Mouse (Mus musculus) heart, embryonic 16.5 days (tissue): ENCODE results near the gene Il10ra. TPM values are rescaled to one million over a fixed set of nuclear protein-coding genes. Genes with fewer than 3 reads are reported as not detected.

Experiments
- ATAC-seq: fragments of 200-750 bp; cut with Nextera tagmentation; replicated peaks from 2 replicates; pipeline ENCODE4 v1.8.0; 2017; ENCODE audit warnings: moderate number of reproducible peaks; ENCODE audit not compliant: insufficient read depth, low FRiP score; ENCODE audit errors: extremely low read depth
- H3K27ac ChIP-seq: fragments of 300-500 bp; sonication (generic); 2 replicates; pipeline ENCODE4 v1.5.1; 2014; ENCODE audit warnings: mild to moderate bottlenecking, low read length, control low read depth, moderate library complexity
- H3K27me3 ChIP-seq: fragments of 300-500 bp; sonication (generic); 2 replicates; pipeline ENCODE4 v1.6.1; 2014; ENCODE audit warnings: low read length, mixed read lengths; ENCODE audit not compliant: control insufficient read depth, insufficient read depth
- H3K36me3 ChIP-seq: fragments of 300-500 bp; sonication (generic); 2 replicates; pipeline ENCODE4 v1.6.1; 2014; ENCODE audit not compliant: control insufficient read depth, insufficient read depth
- H3K4me1 ChIP-seq: fragments of 300-500 bp; sonication (generic); 2 replicates; pipeline ENCODE4 v1.6.1; 2014; ENCODE audit warnings: low read length, mixed read lengths; ENCODE audit not compliant: control insufficient read depth, insufficient read depth
- H3K4me2 ChIP-seq: fragments of 300-500 bp; sonication (generic); 2 replicates; pipeline ENCODE4 v1.6.1; 2014; ENCODE audit warnings: low read depth, mild to moderate bottlenecking, control low read depth, low read length
- H3K4me3 ChIP-seq: fragments of 300-500 bp; sonication (generic); 2 replicates; pipeline ENCODE4 v1.5.1; 2014; ENCODE audit warnings: mild to moderate bottlenecking, control low read depth, low read length
- H3K9ac ChIP-seq: fragments of 300-500 bp; sonication (generic); 2 replicates; pipeline ENCODE4 v1.6.1; 2014; ENCODE audit warnings: low read length, control low read depth
- H3K9me3 ChIP-seq: fragments of 300-500 bp; sonication (generic); replicated peaks from 2 replicates; pipeline ENCODE4 v1.6.1; 2016; ENCODE audit warnings: low read length; ENCODE audit not compliant: control insufficient read depth
- WGBS: fragments of 180-500 bp; shearing (Covaris S2); extraction: QIAGEN DNeasy Blood & Tissue Kit; methylation state at CpG from one replicate; pipeline ENCODE4 v1.1.7; 2014; 5-methylcytosine and 5-hydroxymethylcytosine counted together
- polyA plus RNA-seq: library from polyadenylated mRNA; unstranded; fragments of >200 nt; fragmentation: Nextera tagmentation; extraction: Ambion mirVana; gene quantifications from 2 replicates; pipeline ENCODE4 v1.2.1, GENCODE M21; 2015

Il10ra gene
- 1.2 and 1.7 TPM in 2 replicates for polyA plus RNA-seq

DNA sequence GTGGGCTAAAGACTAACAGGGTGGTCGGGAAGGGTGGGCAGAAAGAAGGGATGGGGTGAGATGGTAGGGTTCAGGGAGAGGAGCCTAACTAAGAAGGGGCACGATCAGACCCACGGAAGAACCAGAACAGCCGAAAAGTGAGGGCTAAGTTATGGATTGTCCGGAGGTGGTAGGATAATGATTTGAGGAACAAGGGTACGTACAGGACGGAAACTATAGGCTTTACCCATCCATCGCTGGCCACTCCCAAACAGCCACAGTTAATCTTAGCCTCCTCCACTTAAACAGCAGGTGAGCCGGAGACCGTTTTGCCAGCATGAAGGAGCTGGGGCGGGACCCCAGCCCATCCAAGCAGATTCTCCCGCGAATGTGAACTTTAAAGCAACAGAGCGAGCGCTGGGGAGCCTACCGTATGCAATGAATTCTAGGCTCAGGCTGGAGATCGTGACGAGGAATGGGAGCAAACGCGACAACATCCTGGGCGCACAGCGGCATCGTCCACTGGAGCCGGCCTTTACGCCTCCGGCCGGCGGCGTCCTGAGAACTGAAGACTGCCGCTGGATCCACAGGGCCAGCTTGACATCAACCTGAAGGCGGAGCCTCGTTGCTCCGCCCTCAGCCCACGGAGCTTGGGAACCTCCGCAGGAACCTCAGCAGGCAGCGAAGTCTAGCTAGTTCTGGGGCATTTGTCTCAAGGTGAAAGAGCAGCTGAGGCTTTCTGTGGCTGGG lies at the start of gene Il10ra:
TSS of gene Il10ra (minus strand) at position 553 of the 729 bp plus-strand sequence.
- 8% methylated on average over 36 of the region's 36 CpGs for WGBS
- H3K4me3 ChIP-seq: peak within 1 kb of the TSS; percentile 42
- H3K4me2 ChIP-seq: peak within 1 kb of the TSS; percentile 59
- no peaks in the 10 kb centered on the region for H3K36me3 ChIP-seq
- no peak within 1 kb of the TSS for H3K27ac ChIP-seq
- H3K4me1 ChIP-seq: peaks cover 4% of the 10 kb centered on the region; the same call in 1 of the 2 replicates
- H3K27me3 ChIP-seq: peaks cover 39% of the 10 kb centered on the region
- H3K9ac ChIP-seq: peak within 1 kb of the TSS; percentile 52
- no peak for ATAC-seq
- H3K9me3 ChIP-seq: no peaks in the 10 kb centered on the region

DNA sequence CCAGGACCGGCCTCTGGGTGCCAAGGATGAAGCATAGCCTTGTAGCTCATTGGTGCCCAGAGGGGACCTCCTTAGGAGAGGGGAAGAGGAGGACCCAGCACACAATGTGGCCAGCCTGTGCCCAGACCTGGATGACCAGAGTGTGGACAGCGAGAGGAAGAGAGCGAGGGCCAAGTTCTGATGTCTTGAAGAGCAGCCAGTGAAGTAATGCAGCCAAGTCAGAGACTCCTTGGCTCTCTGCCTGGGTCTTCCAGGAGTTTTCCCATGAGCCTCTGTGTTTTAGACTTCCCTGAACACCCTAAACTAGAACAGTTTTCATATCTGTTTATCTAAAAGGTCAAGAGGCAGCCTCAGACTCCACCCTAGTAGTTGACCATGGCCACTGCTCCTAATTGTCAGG lies 48.7 kb upstream of the Il10ra start:
- no peaks in the 10 kb centered on the region for H3K4me1 ChIP-seq
- ATAC-seq: no peak
- no peak overlapping the region for H3K27ac ChIP-seq
- H3K9me3 ChIP-seq: no peaks in the 10 kb centered on the region
- H3K9ac ChIP-seq: no peak overlapping the region
- peaks cover 31% of the 10 kb centered on the region; the same call in 1 of the 2 replicates for H3K27me3 ChIP-seq
- no peaks in the 10 kb centered on the region for H3K36me3 ChIP-seq
- 75% methylated on average over 3 of the region's 3 CpGs for WGBS
- no peak overlapping the region for H3K4me3 ChIP-seq
- H3K4me2 ChIP-seq: no peak overlapping the region

DNA sequence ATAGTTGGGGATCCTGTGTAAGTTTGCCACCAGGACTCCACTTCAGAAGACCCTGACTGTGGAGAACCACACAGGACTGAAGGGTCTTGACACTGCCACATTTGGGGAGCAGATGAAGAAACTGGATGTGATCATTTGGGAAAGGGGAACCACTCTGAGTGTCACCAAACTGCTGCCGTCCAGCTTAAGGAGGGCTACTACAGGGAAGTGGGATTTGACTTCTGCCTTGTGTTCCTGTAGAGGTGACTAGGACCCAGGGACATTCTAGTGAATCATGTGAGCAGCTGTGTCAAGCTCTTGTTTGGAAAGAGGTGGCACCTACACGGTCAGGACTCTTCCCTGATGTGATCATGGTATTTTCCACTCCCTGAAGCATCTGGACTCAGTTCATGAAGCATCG lies 45.0 kb upstream of the Il10ra start:
- Histone ChIP-seq H3K27me3 (peaks cover 27% of the 10 kb centered on the region; the same call in 1 of the 2 replicates), H3K27ac (no peak overlapping the region), H3K9me3 (no peaks in the 10 kb centered on the region), H3K36me3 (no peaks in the 10 kb centered on the region), H3K9ac (no peak overlapping the region), H3K4me1 (no peaks in the 10 kb centered on the region), H3K4me2 (no peak overlapping the region), H3K4me3 (no peak overlapping the region)
- 68% methylated on average over 3 of the region's 3 CpGs for WGBS
- no peak for ATAC-seq

- H3K27me3 ChIP-seq: peaks cover 12% of the 10 kb centered on the region; the same call in 1 of the 2 replicates
- H3K27ac ChIP-seq: no peak overlapping the region
- ATAC-seq: no peak
- H3K4me1 ChIP-seq: no peaks in the 10 kb centered on the region
- no peak overlapping the region for H3K4me3 ChIP-seq
- no peak overlapping the region for H3K9ac ChIP-seq
- WGBS: 74% methylated on average over 6 of the region's 6 CpGs
- H3K36me3 ChIP-seq: no peaks in the 10 kb centered on the region
- H3K9me3 ChIP-seq: no peaks in the 10 kb centered on the region
- no peak overlapping the region for H3K4me2 ChIP-seq
These were observed 42.9 kb upstream of the Il10ra start for GRCm38 (mm10) chr9:45311858-45312257.

DNA sequence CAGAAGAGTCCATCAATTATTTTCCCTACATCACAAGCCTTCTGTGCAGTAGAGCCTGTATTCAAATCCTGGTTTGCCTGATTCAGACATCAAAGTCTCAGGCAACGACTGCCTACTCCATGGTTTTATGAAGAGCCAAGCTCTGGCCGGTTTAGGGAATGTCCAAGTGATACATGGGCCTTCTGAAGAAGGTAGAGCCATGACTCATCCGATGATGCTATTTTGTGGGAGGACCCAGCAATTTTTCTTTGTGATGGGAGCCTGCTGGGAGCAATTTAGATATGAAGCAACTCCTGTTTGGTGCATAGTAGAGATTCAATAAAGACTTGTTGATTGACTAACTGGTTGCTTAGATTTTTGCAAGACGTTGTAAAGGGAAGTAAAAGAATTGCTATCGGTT lies 39.6 kb upstream of the Il10ra start:
- Histone ChIP-seq H3K36me3 (no peaks in the 10 kb centered on the region), H3K4me1 (no peaks in the 10 kb centered on the region), H3K9me3 (no peaks in the 10 kb centered on the region), H3K4me2 (no peak overlapping the region), H3K27me3 (peaks cover 2% of the 10 kb centered on the region), H3K9ac (no peak overlapping the region), H3K27ac (no peak overlapping the region), H3K4me3 (no peak overlapping the region)
- 79% methylated on average over 5 of the region's 5 CpGs for WGBS
- no peak for ATAC-seq

DNA sequence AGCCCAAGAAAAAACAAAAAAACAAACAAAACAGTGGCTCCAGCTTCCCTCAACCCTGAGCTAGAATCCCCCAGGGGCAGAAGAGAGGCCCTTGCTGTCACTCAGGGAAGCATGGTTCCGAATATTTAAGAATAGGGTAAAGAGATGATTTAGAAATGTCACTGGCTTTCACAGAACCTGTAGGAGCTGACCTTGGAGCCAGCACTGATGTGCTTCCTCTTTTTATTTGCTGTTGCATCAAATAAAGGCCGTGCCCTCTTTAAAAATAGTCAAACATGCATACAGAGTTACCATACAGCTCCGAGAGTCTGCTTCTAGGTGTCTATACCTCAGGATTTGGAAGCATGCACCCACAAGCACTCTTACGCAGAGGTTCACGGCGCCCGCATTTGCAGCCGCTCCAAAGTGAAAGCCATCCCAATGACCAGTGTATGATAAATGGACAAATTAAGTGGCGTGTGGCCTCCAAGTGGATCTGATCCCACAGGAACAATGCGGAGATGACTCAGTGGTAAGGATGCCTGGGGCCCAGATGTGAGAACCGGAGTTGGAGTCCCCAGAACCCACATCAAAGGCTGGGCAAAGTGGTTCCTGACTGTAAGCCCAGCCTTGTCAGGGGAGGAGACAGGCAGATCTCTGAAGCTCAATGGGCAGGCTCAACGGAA lies 37.9 kb upstream of the Il10ra start:
- ATAC-seq: no peak
- WGBS: 82% methylated on average over 12 of the region's 12 CpGs
- no peaks in the 10 kb centered on the region for H3K9me3 ChIP-seq
- H3K4me2 ChIP-seq: no peak overlapping the region
- H3K27me3 ChIP-seq: no peaks in the 10 kb centered on the region; the same call in 1 of the 2 replicates
- H3K36me3 ChIP-seq: no peaks in the 10 kb centered on the region
- no peak overlapping the region for H3K9ac ChIP-seq
- H3K4me1 ChIP-seq: no peaks in the 10 kb centered on the region
- H3K4me3 ChIP-seq: no peak overlapping the region
- H3K27ac ChIP-seq: no peak overlapping the region

DNA sequence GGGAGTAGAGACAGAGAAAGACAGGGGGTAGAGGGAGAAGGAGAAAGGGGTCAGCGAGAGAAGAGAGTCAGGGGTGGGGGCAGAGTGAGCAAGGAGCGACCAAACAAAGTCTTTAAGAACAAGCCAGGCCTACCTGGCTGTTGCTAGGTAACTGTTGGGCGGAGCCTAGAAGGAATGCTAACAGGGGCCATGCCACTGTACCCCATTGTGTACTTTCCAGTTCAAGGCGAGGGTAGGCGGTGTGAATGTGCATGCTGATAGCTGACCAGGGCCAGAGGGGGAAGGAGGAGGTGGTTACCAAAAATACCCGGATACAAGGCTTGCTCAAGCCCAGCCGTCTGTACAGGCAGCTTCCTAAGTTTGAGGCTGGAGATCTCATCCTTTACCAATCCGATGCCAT lies 32.8 kb upstream of the Il10ra start:
- no peak overlapping the region for H3K27ac ChIP-seq
- WGBS: 73% methylated on average over 8 of the region's 8 CpGs
- H3K4me3 ChIP-seq: no peak overlapping the region
- no peaks in the 10 kb centered on the region for H3K36me3 ChIP-seq
- H3K4me2 ChIP-seq: no peak overlapping the region
- no peak overlapping the region for H3K9ac ChIP-seq
- H3K4me1 ChIP-seq: peaks cover 5% of the 10 kb centered on the region
- peaks cover 4% of the 10 kb centered on the region for H3K9me3 ChIP-seq
- H3K27me3 ChIP-seq: no peaks in the 10 kb centered on the region; the same call in 1 of the 2 replicates
- no peak for ATAC-seq

DNA sequence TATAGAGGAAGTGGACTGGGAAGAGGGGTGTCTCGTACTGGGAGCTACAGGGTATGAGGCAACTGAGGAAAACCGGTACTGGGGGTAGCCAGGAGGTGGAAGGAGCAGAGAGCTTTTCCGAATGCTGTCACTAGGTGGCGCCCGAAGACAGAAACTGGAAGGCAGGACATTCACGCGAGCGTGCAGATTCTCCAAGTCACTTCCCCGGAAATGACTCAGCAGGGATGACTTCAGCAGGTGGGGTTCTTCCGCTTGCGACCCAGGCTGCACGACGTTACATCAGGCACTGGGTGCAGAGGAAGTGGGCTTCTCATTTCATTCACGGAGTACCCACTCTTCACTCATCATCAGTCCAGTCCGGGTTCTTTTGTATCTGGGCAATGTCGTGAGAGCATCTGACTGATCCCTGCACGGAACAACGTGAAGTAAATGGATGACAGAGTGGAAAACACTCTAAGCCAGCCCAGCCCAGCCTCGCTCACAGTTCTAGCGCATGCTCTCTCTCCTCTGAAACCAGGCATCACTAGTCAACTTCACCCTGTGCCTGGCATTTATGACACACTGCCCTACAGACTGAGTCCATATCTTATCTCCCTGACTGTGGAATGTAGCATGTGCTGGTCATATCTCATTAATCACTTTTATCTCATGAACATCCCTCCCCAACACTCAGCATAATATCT lies 31.6 kb upstream of the Il10ra start:
- ATAC-seq: peak; percentile 84
- 8% methylated on average over 20 of the region's 20 CpGs for WGBS
- Histone ChIP-seq H3K4me1 (peaks cover 5% of the 10 kb centered on the region), H3K36me3 (no peaks in the 10 kb centered on the region), H3K27ac (0 out of 2 replicates have a peak overlapping the region, but pooled peaks have one; percentile 33), H3K27me3 (no peaks in the 10 kb centered on the region), H3K9me3 (peaks cover 4% of the 10 kb centered on the region), H3K9ac (peak overlapping the region; percentile 55), H3K4me3 (peak overlapping the region; percentile 46), H3K4me2 (peak overlapping the region; percentile 70)
